Mouse (Mus musculus): ENCODE measurements at regions not wholly inside any gene's neighbourhood (a gene's known extent, or its start where the extent isn't known, plus 50 kb on each side); places are given as distances from the start of the nearest gene placed in this dataset.

- H3K4me1 ChIP-seq (ENCODE audit: control insufficient read depth, insufficient read depth, low read length): no peaks in the 10 kb centered on the region
- TF ChIP-seq CTCF (IDR thresholded peaks at IDR 0.05; ENCODE audit: control insufficient read depth, insufficient read depth, low read length) (no peak), POLR2A (IDR thresholded peaks at IDR 0.05; ENCODE audit: borderline replicate concordance, control insufficient read depth, low read depth, low read length) (no peak)
- WGBS: 78% methylated on average over 4 of the region's 4 CpGs
- no peak overlapping the region for H3K27ac ChIP-seq (ENCODE audit: control insufficient read depth, insufficient read depth, low read depth, low read length, poor library complexity)
- no peak overlapping the region for H3K4me3 ChIP-seq (replicated peaks; ENCODE audit: control insufficient read depth, low read depth, low read length)
These were observed 212.1 kb downstream of the Adgrg6 start for GRCm38 (mm10) chr10:14333344-14333743.

- 30% methylated on average over 4 of the region's 4 CpGs for WGBS
- Histone ChIP-seq H3K4me3 (replicated peaks; ENCODE audit: control insufficient read depth, low read depth, low read length) (no peak overlapping the region), H3K27ac (ENCODE audit: control insufficient read depth, insufficient read depth, low read depth, low read length, poor library complexity) (no peak overlapping the region), H3K4me1 (ENCODE audit: control insufficient read depth, insufficient read depth, low read length) (no peaks in the 10 kb centered on the region)
- no peak for TF ChIP-seq POLR2A (IDR thresholded peaks at IDR 0.05; ENCODE audit: borderline replicate concordance, control insufficient read depth, low read depth, low read length)
- no peak for TF ChIP-seq CTCF (IDR thresholded peaks at IDR 0.05; ENCODE audit: control insufficient read depth, insufficient read depth, low read length)
These were observed 212.8 kb downstream of the Adgrg6 start for GRCm38 (mm10) chr10:14332688-14333117.

DNA sequence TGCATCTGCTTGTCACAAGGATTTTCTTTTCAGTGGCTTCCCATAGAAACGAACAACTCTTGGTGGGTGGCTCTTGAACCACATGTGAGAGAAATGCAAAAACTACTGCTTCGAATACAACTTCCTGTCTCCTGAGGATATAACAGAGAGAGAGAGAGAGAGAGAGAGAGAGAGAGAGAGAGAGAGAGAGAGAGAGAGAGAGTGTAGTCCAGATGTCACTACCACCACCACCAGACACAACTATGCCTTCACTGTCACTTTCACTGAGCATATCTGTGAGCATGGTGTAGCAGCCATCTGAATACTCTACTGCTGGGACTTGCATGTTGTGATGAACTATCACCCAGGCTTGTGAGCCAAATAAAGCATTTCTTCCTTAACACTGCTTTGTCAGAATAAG is 216.6 kb downstream of the Adgrg6 start:
- no peaks in the 10 kb centered on the region for H3K4me1 ChIP-seq (ENCODE audit: control insufficient read depth, insufficient read depth, low read length)
- no peak overlapping the region for H3K4me3 ChIP-seq (replicated peaks; ENCODE audit: control insufficient read depth, low read depth, low read length)
- H3K27ac ChIP-seq (ENCODE audit: control insufficient read depth, insufficient read depth, low read depth, low read length, poor library complexity): no peak overlapping the region
- 36% methylated on average over 2 of the region's 2 CpGs for WGBS
- TF ChIP-seq POLR2A (IDR thresholded peaks at IDR 0.05; ENCODE audit: borderline replicate concordance, control insufficient read depth, low read depth, low read length) (no peak), CTCF (IDR thresholded peaks at IDR 0.05; ENCODE audit: control insufficient read depth, insufficient read depth, low read length) (no peak)

DNA sequence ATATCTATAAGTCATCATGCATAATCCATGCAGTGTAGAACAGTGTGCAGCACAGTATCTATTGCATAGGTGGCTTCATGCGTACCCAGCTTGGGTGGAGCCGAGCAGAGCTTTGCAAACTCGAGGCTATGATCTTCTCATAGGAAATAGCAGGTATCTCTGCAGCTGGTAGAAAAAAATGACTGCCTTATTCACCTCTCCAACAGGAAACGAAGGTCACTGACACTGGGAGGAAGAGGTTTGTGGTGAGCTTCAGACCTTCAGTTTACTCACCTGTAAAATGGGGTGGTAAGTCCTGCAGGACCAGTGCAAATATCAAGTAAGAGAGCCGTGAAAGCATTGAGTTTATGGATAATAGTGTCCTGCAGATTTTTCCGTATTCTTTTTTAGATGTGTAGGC is 219.2 kb downstream of the Adgrg6 start:
- 71% methylated on average over 6 of the region's 6 CpGs for WGBS

GRCm38 (mm10) chr10:14321503-14321902 is 224.0 kb downstream of the Adgrg6 start:
- no peak overlapping the region for H3K4me3 ChIP-seq (replicated peaks; ENCODE audit: control insufficient read depth, low read depth, low read length)
- WGBS: 0% methylated on average over 4 of the region's 4 CpGs
- H3K27ac ChIP-seq (ENCODE audit: control insufficient read depth, insufficient read depth, low read depth, low read length, poor library complexity): no peak overlapping the region
- TF ChIP-seq CTCF (IDR thresholded peaks at IDR 0.05; ENCODE audit: control insufficient read depth, insufficient read depth, low read length) (peak; percentile 67), POLR2A (IDR thresholded peaks at IDR 0.05; ENCODE audit: borderline replicate concordance, control insufficient read depth, low read depth, low read length) (no peak)
- no peaks in the 10 kb centered on the region for H3K4me1 ChIP-seq (ENCODE audit: control insufficient read depth, insufficient read depth, low read length)

More for the DNA sequence above, 219.2 kb downstream of the Adgrg6 start:
- TF ChIP-seq CTCF (IDR thresholded peaks at IDR 0.05; ENCODE audit: control insufficient read depth, insufficient read depth, low read length) (no peak), POLR2A (IDR thresholded peaks at IDR 0.05; ENCODE audit: borderline replicate concordance, control insufficient read depth, low read depth, low read length) (no peak)
- Histone ChIP-seq H3K4me1 (ENCODE audit: control insufficient read depth, insufficient read depth, low read length) (no peaks in the 10 kb centered on the region), H3K4me3 (replicated peaks; ENCODE audit: control insufficient read depth, low read depth, low read length) (no peak overlapping the region), H3K27ac (ENCODE audit: control insufficient read depth, insufficient read depth, low read depth, low read length, poor library complexity) (no peak overlapping the region)

DNA sequence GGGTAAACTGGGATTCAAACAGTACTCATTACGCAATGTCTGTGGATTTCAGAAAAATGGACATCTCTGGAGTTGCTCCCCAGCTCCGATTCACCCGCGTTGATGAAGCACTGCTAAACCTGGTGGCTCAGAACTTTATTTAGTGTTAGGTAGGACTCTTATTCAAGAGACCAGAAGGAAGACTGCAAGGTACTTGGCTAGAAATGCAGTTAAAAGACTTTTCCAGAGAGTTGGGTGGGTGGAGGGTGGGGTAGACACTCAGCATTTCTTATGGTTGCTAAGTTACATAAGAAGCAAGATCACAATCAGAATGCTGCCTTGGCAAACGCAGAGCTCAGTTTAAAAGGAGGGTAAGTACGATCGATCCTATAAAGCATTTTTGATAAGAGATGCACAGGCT is 230.2 kb downstream of the Adgrg6 start:
- H3K4me3 ChIP-seq (replicated peaks; ENCODE audit: control insufficient read depth, low read depth, low read length): no peak overlapping the region
- WGBS: 81% methylated on average over 7 of the region's 7 CpGs
- H3K4me1 ChIP-seq (ENCODE audit: control insufficient read depth, insufficient read depth, low read length): no peaks in the 10 kb centered on the region
- no peak overlapping the region for H3K27ac ChIP-seq (ENCODE audit: control insufficient read depth, insufficient read depth, low read depth, low read length, poor library complexity)
- TF ChIP-seq CTCF (IDR thresholded peaks at IDR 0.05; ENCODE audit: control insufficient read depth, insufficient read depth, low read length): no peak

- WGBS: 28% methylated on average over 4 of the region's 4 CpGs
- H3K4me1 ChIP-seq (ENCODE audit: control insufficient read depth, insufficient read depth, low read length): no peaks in the 10 kb centered on the region
- H3K4me3 ChIP-seq (replicated peaks; ENCODE audit: control insufficient read depth, low read depth, low read length): no peak overlapping the region
- no peak for TF ChIP-seq CTCF (IDR thresholded peaks at IDR 0.05; ENCODE audit: control insufficient read depth, insufficient read depth, low read length)
- no peak for TF ChIP-seq POLR2A (IDR thresholded peaks at IDR 0.05; ENCODE audit: borderline replicate concordance, control insufficient read depth, low read depth, low read length)
- no peak overlapping the region for H3K27ac ChIP-seq (ENCODE audit: control insufficient read depth, insufficient read depth, low read depth, low read length, poor library complexity)
These were observed 230.9 kb downstream of the Adgrg6 start for GRCm38 (mm10) chr10:14314607-14315006.

DNA sequence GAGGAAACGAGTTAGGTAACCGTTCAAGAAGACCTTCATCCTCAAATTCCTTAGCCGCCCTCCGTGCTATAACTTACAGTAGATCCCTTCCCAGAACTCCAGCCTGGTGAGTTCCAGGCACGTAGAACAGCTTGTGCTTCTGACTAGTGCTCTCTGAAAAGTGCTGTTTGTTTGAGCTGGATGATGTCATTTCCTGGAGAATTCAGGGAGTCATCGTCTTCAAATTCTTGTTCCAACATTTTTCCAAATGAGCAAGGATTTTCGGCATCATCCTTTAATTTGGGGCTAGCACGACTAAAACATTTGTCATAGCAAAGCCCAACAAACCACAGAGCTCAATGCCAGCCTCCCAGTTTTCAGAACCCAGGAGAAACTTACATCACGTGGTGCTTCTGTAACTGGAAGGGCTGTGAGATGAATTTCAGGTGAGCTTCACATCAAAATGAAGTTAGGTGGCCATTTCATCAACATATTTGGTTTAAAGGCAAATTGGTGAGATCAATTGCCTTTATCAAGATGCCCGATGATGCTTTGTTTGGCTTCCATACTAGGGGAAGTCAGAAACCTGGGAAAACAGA is 231.4 kb downstream of the Adgrg6 start:
- H3K27ac ChIP-seq (ENCODE audit: control insufficient read depth, insufficient read depth, low read depth, low read length, poor library complexity): no peak overlapping the region
- WGBS: 75% methylated on average over 10 of the region's 10 CpGs
- no peaks in the 10 kb centered on the region for H3K4me1 ChIP-seq (ENCODE audit: control insufficient read depth, insufficient read depth, low read length)
- TF ChIP-seq POLR2A (IDR thresholded peaks at IDR 0.05; ENCODE audit: borderline replicate concordance, control insufficient read depth, low read depth, low read length) (no peak), CTCF (IDR thresholded peaks at IDR 0.05; ENCODE audit: control insufficient read depth, insufficient read depth, low read length) (no peak)
- H3K4me3 ChIP-seq (replicated peaks; ENCODE audit: control insufficient read depth, low read depth, low read length): no peak overlapping the region

DNA sequence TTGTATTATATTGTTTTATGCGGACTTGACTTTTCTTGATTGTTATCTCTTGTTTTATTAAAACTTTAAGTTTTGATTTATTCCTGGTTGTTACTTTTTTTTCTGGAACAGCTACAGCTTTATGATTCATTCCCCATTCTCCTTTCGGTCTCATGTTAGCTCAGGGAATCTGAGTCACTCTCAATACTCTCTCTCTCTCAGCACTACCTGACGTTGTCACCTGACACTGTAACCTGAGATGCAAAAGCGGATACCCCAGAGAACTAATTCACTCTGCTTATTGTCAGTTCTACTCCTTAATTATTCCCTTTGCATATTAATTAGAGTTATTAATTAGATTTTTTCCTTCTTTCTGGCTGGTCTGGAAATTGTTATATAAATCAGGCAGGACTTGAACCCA is 232.5 kb downstream of the Adgrg6 start:
- 86% methylated on average over 4 of the region's 4 CpGs for WGBS
- Histone ChIP-seq H3K27ac (ENCODE audit: control insufficient read depth, insufficient read depth, low read depth, low read length, poor library complexity) (no peak overlapping the region), H3K4me3 (replicated peaks; ENCODE audit: control insufficient read depth, low read depth, low read length) (no peak overlapping the region), H3K4me1 (ENCODE audit: control insufficient read depth, insufficient read depth, low read length) (no peaks in the 10 kb centered on the region)
- TF ChIP-seq POLR2A (IDR thresholded peaks at IDR 0.05; ENCODE audit: borderline replicate concordance, control insufficient read depth, low read depth, low read length) (no peak), CTCF (IDR thresholded peaks at IDR 0.05; ENCODE audit: control insufficient read depth, insufficient read depth, low read length) (no peak)
